In genomic region chr8:93712066-93712706, GRCm38 (mm10) we compare ENCODE assay signal across 16 mouse cellular contexts.
DNase-seq lines count a peak whose midpoint lies in the region; TF ChIP-seq lines count a peak whose summit lies in the region.
"Had no signal": no experiment of that assay in that cellular context is flagged by ENCODE, and none has a peak within 500 bp of the region (broad histone marks: within the 10 kb centered on the region; RNA-seq: fewer than 3 reads in every experiment).

No protein-coding gene starts in this region.

- dilution Hi-C loops in CH12.LX (cut with MboI; ENCODE audit: extremely low pct_ligation_motif_present, extremely low pct_unique_long_range_greater_than_20kb, low sequenced_read_pairs), result no loop called here

- 85% methylated on average over 3 of the region's 3 CpGs for WGBS in heart, adult 2 months

- H3K4me2 ChIP-seq in CH12.LX (ENCODE audit: insufficient read depth, low read depth, poor library complexity, severe bottlenecking), result peak overlapping the region; percentile 81

- in situ Hi-C loops in CH12.LX (cut with MboI; ENCODE audit: low pct_ligation_motif_present, low pct_unique_long_range_greater_than_20kb, low sequenced_read_pairs), result no loop called here

- no peak overlapping the region for H3K27ac ChIP-seq in heart, adult 2 months
- peak overlapping the region; percentile 86 for H3K27ac ChIP-seq in CH12.LX (ENCODE audit: insufficient read depth, low read depth)

- H3K9me3 ChIP-seq in CH12.LX (replicated peaks; ENCODE audit: low read length), result no peaks in the 10 kb centered on the region

- no peaks in the 10 kb centered on the region for H3K36me3 ChIP-seq in heart, adult 2 months (ENCODE audit: control insufficient read depth, insufficient read depth, low read length)
- no peaks in the 10 kb centered on the region for H3K36me3 ChIP-seq in CH12.LX (replicated peaks in 1 of 2; ENCODE audit: control insufficient read depth in 1 of 2, insufficient read depth in 1 of 2, low read length in 1 of 2)
- H3K36me3 ChIP-seq: G1E had no signal

- TF ChIP-seq POLR2A in heart, adult 2 months (IDR thresholded peaks at IDR 0.05; ENCODE audit: insufficient read depth, low read depth, low read length), result no peak
- no peak for TF ChIP-seq POLR2A in CH12.LX (IDR thresholded peaks at IDR 0.05; ENCODE audit: low read depth, low read length)

- no peaks in the 10 kb centered on the region for H3K27me3 ChIP-seq in heart, adult 2 months (ENCODE audit: control insufficient read depth, insufficient read depth, low read length)
- no peaks in the 10 kb centered on the region for H3K27me3 ChIP-seq in CH12.LX (replicated peaks)

- TF ChIP-seq CTCF in heart, adult 2 months (IDR thresholded peaks at IDR 0.05), result no peak
- no peak for TF ChIP-seq CTCF in CH12.LX (conservative IDR thresholded peaks at IDR 0.05 in 1 of 2, IDR thresholded peaks at IDR 0.05 in 1 of 2; ENCODE audit: low read depth in 2 of 2, low read length in 2 of 2)

- no peaks in the 10 kb centered on the region for H3K4me1 ChIP-seq in heart, adult 2 months (ENCODE audit: control insufficient read depth, insufficient read depth, low read length)
- H3K4me1 ChIP-seq in CH12.LX (ENCODE audit: control insufficient read depth in 1 of 2, insufficient read depth in 2 of 2), result peaks cover 13 to 52% of the 10 kb centered on the region in 2 experiments

- no peaks in the 10 kb centered on the region for H3K79me2 ChIP-seq in heart, adult 2 months (replicated peaks; ENCODE audit: control insufficient read depth, insufficient read depth, low read length)
- no peaks in the 10 kb centered on the region for H3K79me2 ChIP-seq in CH12.LX (replicated peaks; ENCODE audit: control insufficient read depth, extremely low read depth, insufficient read depth, poor library complexity, severe bottlenecking)

- intact Hi-C loops in heart, adult 2 months (cut with DNase I), result no loop called here

- no peak overlapping the region for H3K9ac ChIP-seq in heart, adult 2 months (ENCODE audit: low read depth, low read length)
- peak overlapping the region; percentile 55 for H3K9ac ChIP-seq in CH12.LX (ENCODE audit: insufficient read depth, low read depth)

- DNase-seq in heart, adult 11 months, result peak; percentile 31
- DNase-seq in heart, adult 2 months, result no peak
- DNase-seq in CH12.LX (ENCODE audit: extremely low read depth), result peak; percentile 88
- DNase-seq in kidney, postnatal 10 days, result no peak
- DNase-seq: adrenal gland, adult 2 months; adrenal gland, adult 8-10 months; adrenal gland, postnatal 10 days; adrenal gland, postnatal 14 days; adrenal gland, postnatal 25 days; adrenal gland, postnatal 36 days; B cell, adult 2 months; cerebellum, adult 11 months; cerebellum, adult 11-12 months; cerebellum, adult 18-20 months; cerebellum, adult 2 months had no signal

- TF ChIP-seq RAD21 in CH12.LX (IDR thresholded peaks at IDR 0.05; ENCODE audit: low read depth, low read length), result no peak

- no peak overlapping the region for H3K4me3 ChIP-seq in heart, adult 2 months
- H3K4me3 ChIP-seq in CH12.LX (replicated peaks in 1 of 3; ENCODE audit: low read depth in 2 of 3, low read length in 2 of 3, poor library complexity in 1 of 3), result peak overlapping the region in 1 of 3 experiments; percentile 41

- TF ChIP-seq EP300 in heart, adult 2 months (IDR thresholded peaks at IDR 0.05; ENCODE audit: insufficient read depth, low read depth, low read length), result no peak
- peak; percentile 74 for TF ChIP-seq EP300 in CH12.LX (IDR thresholded peaks at IDR 0.05; ENCODE audit: low read length)

TF ChIP-seq in CH12.LX, 34 proteins besides CTCF, POLR2A, EP300 and RAD21:
- TF ChIP-seq ZNF384 (IDR thresholded peaks at IDR 0.05; ENCODE audit: low read depth, low read length) (no peak), CHD1 (IDR thresholded peaks at IDR 0.05; ENCODE audit: low read depth, low read length) (no peak), JUND (conservative IDR thresholded peaks at IDR 0.05; ENCODE audit: low read depth, low read length) (peak; percentile 76; the same call in 1 of the 2 replicates), MYC (IDR thresholded peaks at IDR 0.05; ENCODE audit: low read depth, low read length) (0 out of 2 replicates have a peak, but pooled peaks have one; percentile 55), CHD2 (IDR thresholded peaks at IDR 0.05; ENCODE audit: low read length) (no peak), MAZ (IDR thresholded peaks at IDR 0.05; ENCODE audit: low read depth, low read length) (peak; percentile 84; the same call in 1 of the 2 replicates), UBTF (IDR thresholded peaks at IDR 0.05; ENCODE audit: low read depth, low read length) (no peak), TCF12 (IDR thresholded peaks at IDR 0.05; ENCODE audit: low read depth, low read length) (no peak), RCOR1 (conservative IDR thresholded peaks at IDR 0.05; ENCODE audit: low read depth, low read length) (no peak), PAX5 (IDR thresholded peaks at IDR 0.05; ENCODE audit: low read length) (no peak), ELF1 (IDR thresholded peaks at IDR 0.05; ENCODE audit: low read depth, low read length) (peak; percentile 63), KAT2A (IDR thresholded peaks at IDR 0.05; ENCODE audit: insufficient replicate concordance, low read length) (no peak), E2F4 (IDR thresholded peaks at IDR 0.05; ENCODE audit: insufficient replicate concordance, low read depth, low read length) (no peak), MEF2A (IDR thresholded peaks at IDR 0.05; ENCODE audit: borderline replicate concordance, low read depth, low read length) (no peak), SIN3A (IDR thresholded peaks at IDR 0.05; ENCODE audit: low read length) (no peak), TBP (conservative IDR thresholded peaks at IDR 0.05; ENCODE audit: low read depth, low read length) (peak; percentile 55; the same call in 1 of the 2 replicates), JUN (IDR thresholded peaks at IDR 0.05; ENCODE audit: insufficient read depth, low read depth, low read length) (peak; percentile 71), IRF4 (IDR thresholded peaks at IDR 0.05; ENCODE audit: low read depth, low read length) (peak; percentile 77), USF1 (IDR thresholded peaks at IDR 0.05; ENCODE audit: low read depth, low read length) (0 out of 2 replicates have a peak, but pooled peaks have one; percentile 18), NELFE (IDR thresholded peaks at IDR 0.05; ENCODE audit: low read depth, low read length) (no peak), MXI1 (IDR thresholded peaks at IDR 0.05; ENCODE audit: low read depth, low read length) (no peak)
TF ChIP-seq in CH12.LX: peak in this region for 8.

Comparison
In these comparisons a context has a peak if more than half of its experiments do, and no peak if none do; other contexts are left out.
1. DNase-seq: peak in heart, adult 11 months (single experiment) and CH12.LX (single experiment); none in heart, adult 2 months (0 of 2) and kidney, postnatal 10 days (single experiment).